Mouse (Mus musculus) lung, postnatal 0 days (tissue): ENCODE data around the gene Pafah2.

Source experiments
- CTCF ChIP-seq: IDR thresholded peaks from 2 replicates; pipeline ENCODE4 v1.5.1; 2016; ENCODE audit warnings: antibody characterized with exemption, mild to moderate bottlenecking
- EP300 ChIP-seq: IDR thresholded peaks from 2 replicates; pipeline ENCODE4 v1.6.1; 2016; ENCODE audit warnings: antibody characterized with exemption, mild to moderate bottlenecking, control low read depth

- no peak for TF ChIP-seq CTCF
- no peak for TF ChIP-seq EP300
Observed at GRCm38 (mm10) chr4:134458856-134459255, 62.7 kb downstream of the Pafah2 start.
